Mouse (Mus musculus): ENCODE results near the gene Hcrtr1.

- no peak for TF ChIP-seq CTCF (IDR thresholded peaks at IDR 0.05; ENCODE audit: low read depth)
- TF ChIP-seq EP300 (IDR thresholded peaks at IDR 0.05; ENCODE audit: low read depth), result no peak
Measured at GRCm38 (mm10) chr4:130133399-130133798, 5.8 kb downstream of the Hcrtr1 start.
